Mouse (Mus musculus): ENCODE measurements around the gene Glrx.

Gene Glrx

DNA sequence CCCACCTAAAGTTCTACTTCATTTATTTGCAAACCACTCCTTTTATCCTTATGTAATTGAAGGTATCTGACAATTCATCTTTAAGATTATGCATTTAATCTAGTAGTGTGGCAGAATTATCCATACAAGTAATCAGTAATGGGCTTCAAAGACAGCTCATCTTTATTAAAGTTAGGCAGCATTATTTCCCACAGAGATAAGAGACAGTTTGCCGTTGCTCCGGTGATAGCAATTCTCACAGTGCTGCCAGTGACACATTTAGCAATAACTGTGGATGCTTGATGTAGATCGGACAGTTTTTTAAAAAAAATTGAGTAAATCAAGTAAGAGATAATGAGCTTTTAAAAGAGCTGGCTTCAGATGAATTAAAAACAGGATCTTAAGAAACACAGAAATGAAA is 52.6 kb downstream of the Glrx start:
- no peak for DNase-seq (ENCODE audit: low spot score)

DNA sequence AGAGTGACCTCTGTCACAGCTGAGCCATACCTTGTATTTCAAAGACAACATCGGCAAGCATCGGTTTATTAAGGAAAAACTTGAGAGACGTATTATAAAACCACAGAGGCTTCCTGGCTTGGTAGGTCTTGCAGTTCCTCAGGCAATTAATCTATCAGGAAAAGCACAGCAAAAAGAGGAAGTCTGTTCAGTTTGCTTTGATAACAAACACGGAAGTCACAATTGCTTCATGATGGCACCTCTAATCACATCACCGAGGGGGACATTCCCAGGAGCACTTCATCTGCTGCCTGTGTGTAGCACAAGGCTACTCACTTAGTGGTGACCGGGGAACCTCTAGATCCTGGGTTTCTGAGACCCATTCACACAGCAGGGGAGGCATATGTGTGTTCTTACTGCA is 53.2 kb downstream of the Glrx start:
- no peak for DNase-seq (ENCODE audit: low spot score)

Measured in c-Kit-positive CD71-positive TER-119-positive erythroid progenitor cells, embryonic 14.5 days (primary cell).